In the genomic region with DNA sequence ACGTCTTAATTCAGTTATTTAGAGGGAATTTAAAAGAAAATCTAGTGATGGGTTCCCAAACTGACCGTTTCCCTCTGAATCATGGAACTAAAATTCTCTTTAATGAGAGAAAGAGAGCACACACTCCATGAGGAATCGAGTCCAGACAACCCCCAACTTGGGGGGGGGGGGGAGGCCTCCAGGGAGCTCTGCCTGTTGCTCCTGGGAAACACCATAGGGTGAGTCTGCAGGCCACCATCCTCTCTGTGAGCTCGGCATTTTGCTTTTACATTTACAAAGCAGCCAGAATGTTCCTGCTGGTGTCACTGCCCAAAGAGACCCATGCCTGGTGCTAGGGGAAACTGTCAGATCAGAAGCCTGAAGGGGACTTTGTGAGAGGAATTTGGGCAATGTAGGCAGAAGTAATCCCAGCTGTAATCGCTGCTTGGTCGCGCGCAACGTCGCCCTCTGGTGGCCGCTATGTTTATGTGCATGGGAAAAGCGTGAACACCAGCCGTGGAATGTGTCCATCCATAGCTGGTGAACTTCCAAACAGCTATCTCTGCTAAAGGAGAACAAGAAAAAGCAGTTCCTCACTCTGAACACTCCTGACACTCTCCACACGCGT, we compare ENCODE assay signal across 8 mouse cellular contexts.
A peak's percentile ranks its signal among the peaks of the same experiment; 100 is the strongest.
DNase-seq lines count a peak whose midpoint lies in the region; ATAC-seq lines count a peak whose summit lies in the region.

No protein-coding gene starts in this region.

- H3K9ac ChIP-seq in hindbrain, embryonic 13.5 days = no peak overlapping the region

- no peak overlapping the region for H3K27ac ChIP-seq in hindbrain, embryonic 13.5 days

- peaks cover 4% of the 10 kb centered on the region; the same call in 1 of the 2 replicates for H3K4me1 ChIP-seq in hindbrain, embryonic 13.5 days (replicated peaks)

- peak; percentile 75; the same call in 1 of the 2 replicates for ATAC-seq in hindbrain, embryonic 13.5 days (ENCODE audit: low FRiP score)
- peak; percentile 75 for ATAC-seq in megakaryocyte-erythroid progenitor cell, adult 5-6 weeks (replicated peaks; ENCODE audit: low FRiP score, low TSS enrichment, poor library complexity, severe bottlenecking)

- H3K9me3 ChIP-seq in hindbrain, embryonic 13.5 days = no peaks in the 10 kb centered on the region

- H3K4me3 ChIP-seq in hindbrain, embryonic 13.5 days = no peak overlapping the region

- 15% methylated on average over 15 of the region's 15 CpGs for WGBS in hindbrain, embryonic 13.5 days

- no peaks in the 10 kb centered on the region for H3K36me3 ChIP-seq in hindbrain, embryonic 13.5 days

- DNase-seq in R1 (ENCODE audit: low read depth, low spot score) = peak; percentile 75
- DNase-seq in cerebellum, postnatal 10 days = peak; percentile 89 to 91
- peak; percentile 77 to 79 for DNase-seq in frontal cortex, postnatal 25 days (ENCODE audit: low spot score in 2 of 2)
- peak; percentile 82 to 90 for DNase-seq in layer of hippocampus, postnatal 25 days (ENCODE audit: extremely low spot score in 1 of 2, low spot score in 1 of 2)
- peak; percentile 85 for DNase-seq in right cerebral cortex, postnatal 14 days
- DNase-seq in urinary bladder, postnatal 4 days (ENCODE audit: low spot score in 2 of 2) = peak; percentile 66 to 86

- H3K27me3 ChIP-seq in hindbrain, embryonic 13.5 days = peaks cover 4% of the 10 kb centered on the region; the same call in 1 of the 2 replicates

- H3K4me2 ChIP-seq in hindbrain, embryonic 13.5 days = no peak overlapping the region
